Mouse (Mus musculus) neural tube, embryonic 11.5 days (tissue): ENCODE measurements around the gene Cfap97. TPM values are rescaled to one million over a fixed set of nuclear protein-coding genes. Genes with fewer than 3 reads are reported as not detected.
"Not testable (repeated sequence)": the region's sequence is repeated elsewhere in the genome, so short reads cannot be mapped to it uniquely, and the experiment has no call there.

ENCODE experiments used
- ATAC-seq: fragments of 200-750 bp; cut with Nextera tagmentation; 2 replicates; pipeline ENCODE4 v1.8.0; 2017; ENCODE audit warnings: moderate number of reproducible peaks, mild to moderate bottlenecking, moderate TSS enrichment, moderate library complexity; ENCODE audit not compliant: insufficient read depth, low FRiP score, low TSS enrichment
- DNase-seq: peaks from one replicate; pipeline ENCODE4 v3.0.0-alpha.2; 2015; ENCODE audit warnings: low spot score
- H3K27ac ChIP-seq: fragments of 300-500 bp; sonication (generic); 2 replicates; pipeline ENCODE4 v1.5.1; 2014; ENCODE audit warnings: low read depth, mild to moderate bottlenecking, low read length
- H3K27me3 ChIP-seq: fragments of 300-500 bp; sonication (generic); 2 replicates; pipeline ENCODE4 v1.6.1; 2014; ENCODE audit warnings: mild to moderate bottlenecking, low read length, mixed read lengths; ENCODE audit not compliant: control insufficient read depth, insufficient read depth
- H3K36me3 ChIP-seq: fragments of 300-500 bp; sonication (generic); 2 replicates; pipeline ENCODE4 v1.6.1; 2014; ENCODE audit warnings: mild to moderate bottlenecking, low read length, moderate library complexity, mixed read lengths; ENCODE audit not compliant: control insufficient read depth, insufficient read depth
- H3K4me1 ChIP-seq: fragments of 300-500 bp; sonication (generic); 2 replicates; pipeline ENCODE4 v1.6.1; 2014; ENCODE audit warnings: low read length, mixed read lengths; ENCODE audit not compliant: control insufficient read depth, insufficient read depth
- H3K4me2 ChIP-seq: fragments of 300-500 bp; sonication (generic); 2 replicates; pipeline ENCODE4 v1.6.1; 2014; ENCODE audit warnings: low read depth, mild to moderate bottlenecking, moderate library complexity
- H3K4me3 ChIP-seq: fragments of 300-500 bp; sonication (generic); 2 replicates; pipeline ENCODE4 v1.5.1; 2014; ENCODE audit warnings: low read depth, low read length
- H3K9ac ChIP-seq: fragments of 300-500 bp; sonication (generic); 2 replicates; pipeline ENCODE4 v1.6.1; 2014; ENCODE audit warnings: mild to moderate bottlenecking, low read length
- H3K9me3 ChIP-seq: fragments of 300-500 bp; sonication (generic); 2 replicates; pipeline ENCODE4 v1.6.1; 2016; ENCODE audit warnings: low read length; ENCODE audit not compliant: control insufficient read depth
- WGBS: fragments of 180-500 bp; shearing (Covaris S2); extraction: QIAGEN DNeasy Blood & Tissue Kit; methylation state at CpG from one replicate; pipeline ENCODE4 v1.1.7; 2014; 5-methylcytosine and 5-hydroxymethylcytosine counted together
- polyA plus RNA-seq: library from polyadenylated mRNA; unstranded; fragments of >200 nt; fragmentation: Nextera tagmentation; extraction: Ambion mirVana; gene quantifications from 2 replicates; pipeline ENCODE4 v1.2.1, GENCODE M21; 2014

The Cfap97 gene
- 20.1 and 22.1 TPM in 2 replicates for polyA plus RNA-seq

GRCm38 (mm10) chr8:46151202-46152062 is at the start of gene Cfap97:
TSS of gene Cfap97 (plus strand) at chr8:46151771.
- WGBS, result 1% methylated on average over 75 of the region's 75 CpGs
- Histone ChIP-seq H3K4me2 (peak within 1 kb of the TSS; percentile 94), H3K9ac (peak within 1 kb of the TSS; percentile 82), H3K27me3 (0 out of 2 replicates have a peak, but pooled peaks cover 3% of the 10 kb centered on the region), H3K27ac (peak within 1 kb of the TSS; percentile 60; the same call in 1 of the 2 replicates), H3K4me1 (peaks cover 6% of the 10 kb centered on the region; the same call in 1 of the 2 replicates), H3K36me3 (no peaks in the 10 kb centered on the region), H3K4me3 (peak within 1 kb of the TSS; percentile 85), H3K9me3 (no peaks in the 10 kb centered on the region)
- ATAC-seq, result peak; percentile 87
- DNase-seq, result peak; percentile 68

DNA sequence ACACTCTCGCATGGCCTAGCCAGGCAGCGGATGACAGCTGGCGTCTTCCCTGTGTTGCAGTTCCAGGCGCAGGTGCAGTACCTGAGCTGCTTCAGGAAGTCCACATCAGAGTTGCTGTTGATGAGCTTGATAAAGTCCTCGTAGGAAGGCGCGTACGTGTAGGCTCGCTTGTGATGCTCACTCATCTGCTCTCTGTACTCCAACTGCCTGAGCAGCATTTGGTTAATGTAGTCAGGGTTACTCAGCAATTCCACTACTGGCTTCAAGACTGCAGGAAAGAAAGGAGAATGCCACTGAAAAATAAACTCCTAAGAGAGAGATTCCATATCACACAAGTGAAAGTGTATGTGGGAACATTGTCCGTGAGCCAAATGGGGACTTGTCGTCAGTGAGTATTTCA is 48.1 kb upstream of the Cfap97 start:
- Histone ChIP-seq H3K4me2 (no peak overlapping the region), H3K9me3 (no peaks in the 10 kb centered on the region), H3K27me3 (no peaks in the 10 kb centered on the region), H3K27ac (no peak overlapping the region), H3K4me3 (no peak overlapping the region), H3K4me1 (no peaks in the 10 kb centered on the region), H3K9ac (no peak overlapping the region), H3K36me3 (0 out of 2 replicates have a peak, but pooled peaks cover 2% of the 10 kb centered on the region)
- WGBS, result 96% methylated on average over 11 of the region's 11 CpGs
- ATAC-seq (no peak), DNase-seq (no peak)

DNA sequence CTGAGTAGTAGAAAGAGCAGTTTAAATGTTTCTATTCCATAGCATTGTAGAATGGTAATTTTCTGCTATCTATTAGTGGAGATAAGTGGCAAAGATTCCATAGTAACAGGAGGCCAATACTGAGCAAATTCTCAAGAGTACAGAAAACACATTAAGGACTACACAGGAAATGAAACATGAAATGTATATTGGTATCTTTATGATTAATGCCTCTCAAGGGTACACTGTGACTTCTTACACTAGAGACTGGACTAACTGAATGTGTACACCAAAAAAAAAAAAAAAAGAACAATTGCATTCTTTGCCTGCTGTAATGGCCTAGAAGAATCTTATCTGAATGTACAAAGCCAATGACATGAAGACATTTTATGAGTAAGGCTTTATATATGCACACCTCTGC is 43.9 kb upstream of the Cfap97 start:
- 0 out of 2 replicates have a peak, but pooled peaks cover 1% of the 10 kb centered on the region for H3K36me3 ChIP-seq
- H3K4me3 ChIP-seq, result no peak overlapping the region
- no peaks in the 10 kb centered on the region for H3K4me1 ChIP-seq
- H3K4me2 ChIP-seq, result no peak overlapping the region
- H3K27me3 ChIP-seq, result no peaks in the 10 kb centered on the region
- DNase-seq, result no peak
- no peak overlapping the region for H3K9ac ChIP-seq
- no peak for ATAC-seq
- H3K9me3 ChIP-seq, result no peaks in the 10 kb centered on the region
- no peak overlapping the region for H3K27ac ChIP-seq

DNA sequence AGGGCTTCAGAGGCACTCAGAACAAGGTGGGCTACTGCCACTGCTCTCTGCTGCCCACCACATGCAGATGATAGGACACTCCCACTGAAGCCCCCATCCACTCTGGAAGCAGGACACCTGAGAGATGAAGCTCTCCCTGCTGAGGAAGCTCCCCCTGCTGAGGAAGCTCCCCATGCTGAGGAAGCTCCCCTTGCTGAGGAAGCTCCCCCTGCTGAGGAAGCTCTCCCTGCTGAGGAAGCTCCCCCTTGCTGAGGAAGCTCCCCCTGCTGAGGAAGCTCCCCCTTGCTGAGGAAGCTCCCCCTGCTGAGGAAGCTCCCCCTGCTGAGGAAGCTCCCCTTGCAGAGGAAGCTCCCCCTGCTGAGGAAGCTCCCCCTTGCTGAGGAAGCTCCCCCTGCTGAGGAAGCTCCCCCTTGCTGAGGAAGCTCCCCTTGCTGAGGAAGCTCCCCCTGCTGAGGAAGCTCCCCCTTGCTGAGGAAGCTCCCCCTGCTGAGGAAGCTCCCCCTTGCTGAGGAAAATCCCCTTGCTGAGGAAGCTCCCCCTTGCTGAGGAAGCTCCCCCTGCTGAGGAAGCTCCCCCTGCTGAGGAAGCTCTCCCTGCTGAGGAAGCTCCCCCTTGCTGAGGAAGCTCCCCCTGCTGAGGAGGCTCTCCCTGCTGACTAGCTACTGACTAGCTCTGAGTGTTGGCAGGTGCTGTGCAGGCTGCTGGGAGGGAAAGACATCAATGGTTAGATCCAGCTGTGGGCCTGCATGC is 38.0 kb upstream of the Cfap97 start:
- not testable (repeated sequence) for H3K36me3 ChIP-seq, H3K4me2 ChIP-seq, H3K27me3 ChIP-seq, H3K9me3 ChIP-seq, H3K9ac ChIP-seq, DNase-seq, H3K4me1 ChIP-seq, H3K4me3 ChIP-seq, H3K27ac ChIP-seq, ATAC-seq

DNA sequence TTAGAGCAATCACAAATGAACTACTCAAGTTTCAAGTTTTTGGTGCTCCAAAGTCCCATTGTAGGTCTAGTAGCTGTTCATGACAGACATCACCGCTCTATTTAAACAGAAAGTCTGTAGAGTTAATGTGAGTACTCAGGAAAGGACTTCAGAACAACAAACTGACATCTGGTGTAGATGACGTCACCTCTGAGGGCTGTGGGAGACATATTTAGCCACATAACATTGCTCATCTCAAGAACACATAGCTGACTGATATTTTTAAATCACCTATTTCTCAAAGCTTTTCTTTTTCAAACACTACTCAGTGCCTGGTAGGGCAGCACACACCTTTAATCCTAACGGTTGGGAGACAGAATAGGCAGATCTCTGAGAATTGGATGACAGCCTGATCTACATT is 34.4 kb upstream of the Cfap97 start:
- Histone ChIP-seq H3K27ac (no peak overlapping the region), H3K4me2 (no peak overlapping the region), H3K9ac (no peak overlapping the region), H3K27me3 (no peaks in the 10 kb centered on the region), H3K9me3 (no peaks in the 10 kb centered on the region), H3K4me1 (no peaks in the 10 kb centered on the region), H3K36me3 (no peaks in the 10 kb centered on the region), H3K4me3 (no peak overlapping the region)
- no peak for DNase-seq
- ATAC-seq, result no peak
- 90% methylated on average over 3 of the region's 3 CpGs for WGBS

DNA sequence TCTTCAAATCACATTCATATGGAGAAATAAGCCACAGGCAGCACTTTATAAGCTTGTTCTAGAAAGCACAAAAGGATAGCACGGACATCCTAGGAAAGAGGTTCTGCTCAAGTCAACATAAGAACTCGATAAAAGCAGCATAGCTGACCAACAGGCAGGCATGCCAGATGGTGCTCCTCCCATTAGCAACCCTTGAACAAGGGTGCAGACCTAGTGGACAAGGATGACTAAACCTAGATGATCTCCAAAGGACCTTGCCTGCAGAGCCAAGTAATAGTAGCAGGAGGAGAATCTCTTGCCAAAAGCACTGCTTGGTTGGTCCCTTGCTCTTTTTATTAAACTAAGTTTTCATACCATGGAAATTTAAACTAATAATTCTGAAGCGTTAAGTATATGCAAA is 32.4 kb upstream of the Cfap97 start:
- no peaks in the 10 kb centered on the region for H3K27me3 ChIP-seq
- no peaks in the 10 kb centered on the region for H3K4me1 ChIP-seq
- no peak overlapping the region for H3K4me2 ChIP-seq
- WGBS, result 93% methylated on average over 3 of the region's 3 CpGs
- no peaks in the 10 kb centered on the region for H3K9me3 ChIP-seq
- H3K27ac ChIP-seq, result no peak overlapping the region
- no peak overlapping the region for H3K9ac ChIP-seq
- DNase-seq, result no peak
- no peak overlapping the region for H3K4me3 ChIP-seq
- no peak for ATAC-seq
- H3K36me3 ChIP-seq, result no peaks in the 10 kb centered on the region

- Histone ChIP-seq H3K4me1 (no peaks in the 10 kb centered on the region), H3K4me3 (no peak overlapping the region), H3K27me3 (no peaks in the 10 kb centered on the region), H3K36me3 (no peaks in the 10 kb centered on the region), H3K9ac (no peak overlapping the region), H3K27ac (no peak overlapping the region), H3K4me2 (no peak overlapping the region), H3K9me3 (no peaks in the 10 kb centered on the region)
- DNase-seq (no peak), ATAC-seq (no peak)
- 90% methylated on average over 2 of the region's 2 CpGs for WGBS
These were observed 29.1 kb upstream of the Cfap97 start for GRCm38 (mm10) chr8:46122498-46122897.

DNA sequence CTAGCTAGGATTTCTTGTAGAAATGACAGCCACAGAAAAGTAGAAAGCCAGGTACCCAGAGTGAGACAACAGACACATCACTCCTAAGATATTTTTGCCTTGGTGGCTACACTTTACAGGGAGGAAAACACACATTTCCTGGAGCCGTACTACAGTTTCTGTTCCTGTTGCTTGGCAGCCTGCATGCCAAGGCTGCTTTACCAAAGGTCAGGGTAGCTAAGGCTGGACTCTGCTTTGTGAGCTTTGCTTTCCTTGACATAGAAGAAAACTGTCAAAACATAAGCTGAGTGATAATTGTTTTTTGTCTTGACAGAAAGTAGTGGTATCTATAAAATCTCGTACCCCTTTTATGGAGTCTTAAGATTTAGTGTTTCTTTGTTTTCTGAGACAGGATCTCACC is 21.1 kb upstream of the Cfap97 start:
- H3K4me3 ChIP-seq, result no peak overlapping the region
- no peaks in the 10 kb centered on the region for H3K4me1 ChIP-seq
- DNase-seq (no peak), ATAC-seq (no peak)
- 87% methylated on average over 2 of the region's 2 CpGs for WGBS
- H3K27me3 ChIP-seq, result no peaks in the 10 kb centered on the region
- H3K36me3 ChIP-seq, result no peaks in the 10 kb centered on the region
- no peak overlapping the region for H3K27ac ChIP-seq
- H3K4me2 ChIP-seq, result no peak overlapping the region
- no peak overlapping the region for H3K9ac ChIP-seq
- no peaks in the 10 kb centered on the region for H3K9me3 ChIP-seq
